Mouse (Mus musculus) bone marrow, adult 2 months (tissue): ENCODE measurements around the gene Sesn3.

ENCODE experiments used
- CTCF ChIP-seq: fragments of 200-500 bp; IDR thresholded peaks from 2 replicates; pipeline ENCODE4 v1.5.1; 2011; ENCODE audit warnings: low read length, control low read depth; ENCODE audit not compliant: control insufficient read depth, insufficient read depth
- POLR2A ChIP-seq: fragments of 200-500 bp; IDR thresholded peaks from 2 replicates; pipeline ENCODE4 v1.6.1; 2011; ENCODE audit warnings: low read depth, mild to moderate bottlenecking, control low read depth, low read length, borderline replicate concordance; ENCODE audit not compliant: control insufficient read depth

- TF ChIP-seq POLR2A, result no peak
- TF ChIP-seq CTCF, result no peak
These were observed 22.3 kb downstream of the Sesn3 start for GRCm38 (mm10) chr9:14297204-14297603.
